Mouse (Mus musculus): Measurements from ENCODE around the gene Vmn1r210. TPM values are rescaled to one million over a fixed set of nuclear protein-coding genes. Genes with fewer than 3 reads are reported as not detected.
"Not testable (repeated sequence)": the region's sequence is repeated elsewhere in the genome, so short reads cannot be mapped to it uniquely, and the experiment has no call there.

The Vmn1r210 gene
- polyA plus RNA-seq (2017; shearing (Covaris generic)) = not detected

DNA sequence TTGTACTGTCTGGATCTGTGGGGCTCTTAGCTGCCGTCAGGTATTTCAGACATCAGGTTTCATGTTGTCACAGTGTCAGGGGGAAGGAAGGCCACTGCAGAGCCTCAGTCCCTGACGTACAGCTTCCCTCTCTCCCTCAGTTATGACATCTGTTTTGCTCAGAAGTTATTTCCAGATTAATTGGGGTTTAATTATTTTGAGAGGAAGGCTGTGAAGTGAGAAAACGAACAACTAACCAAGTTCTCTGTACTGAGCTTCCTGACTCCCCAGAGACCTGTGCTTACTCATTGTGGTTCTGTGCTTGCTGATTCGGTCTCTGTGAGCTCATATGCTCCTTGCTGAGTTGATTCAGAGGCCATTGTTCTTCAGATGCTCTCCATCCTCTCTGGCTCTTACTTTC is at the start of gene Vmn1r210:
Gene Vmn1r210, minus strand, starts transcription at position 101 of the 400 bp plus-strand sequence.
- ATAC-seq = no peak

DNA sequence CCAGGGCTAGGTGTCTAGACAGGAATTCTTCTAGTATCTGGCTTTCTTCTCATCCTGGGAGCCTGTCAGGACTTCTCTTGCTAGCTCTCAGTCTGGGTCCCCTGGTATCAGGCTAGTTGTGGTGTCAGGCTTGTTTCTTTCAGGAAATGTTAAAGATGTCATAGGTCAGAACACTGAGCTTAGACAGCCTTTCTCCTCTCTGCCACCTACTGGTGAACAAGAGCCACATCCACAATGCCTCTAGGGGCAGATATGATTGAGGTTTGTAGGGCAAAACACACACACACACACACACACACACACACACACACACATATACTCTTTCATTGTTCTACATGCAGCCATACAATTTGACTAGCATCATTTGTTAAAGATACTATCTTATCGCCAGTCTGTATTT is 48.1 kb upstream of the Vmn1r210 start:
- no peak for ATAC-seq

DNA sequence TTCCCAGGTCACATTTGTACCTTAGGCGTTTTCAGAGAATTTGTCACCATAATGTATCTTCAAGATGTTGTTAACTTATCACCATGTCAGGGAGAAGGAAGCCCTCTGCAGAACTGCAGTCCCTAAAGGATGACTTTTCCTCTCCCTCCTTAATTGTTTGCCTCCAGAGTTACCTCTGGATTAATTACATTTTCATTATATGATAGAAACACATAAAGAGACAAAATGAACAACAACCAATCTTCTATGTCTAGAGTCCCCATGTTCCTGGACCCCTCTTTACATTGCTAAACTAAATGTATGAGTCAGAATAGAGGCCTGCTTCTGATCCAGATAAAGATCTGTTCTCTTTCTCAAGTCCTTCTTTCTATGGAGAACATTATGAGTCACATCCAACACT is 26.3 kb upstream of the Vmn1r210 start, which contains the start of gene Vmn1r211:
Gene Vmn1r211, minus strand, starts transcription at position 101 of the 400 bp plus-strand sequence.
- no peak for ATAC-seq

DNA sequence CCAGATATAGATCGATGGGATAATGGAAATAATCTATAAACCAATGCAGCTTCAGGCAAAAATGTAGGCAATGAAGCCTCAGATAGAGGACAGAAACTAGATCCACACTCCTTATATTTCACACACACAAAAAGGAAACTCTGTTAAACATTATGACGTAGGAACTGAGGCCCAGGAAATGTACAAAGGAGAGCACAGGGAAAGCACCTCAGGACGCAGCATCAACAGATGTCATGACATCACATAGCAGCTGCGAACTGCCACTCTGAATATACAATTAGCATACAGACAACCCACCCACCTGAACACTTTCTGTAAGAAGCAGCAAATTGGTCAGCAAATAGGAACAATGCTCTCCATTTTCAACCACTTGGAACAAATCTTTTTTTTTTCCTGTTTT is 23.6 kb upstream of the Vmn1r210 start:
- no peak for ATAC-seq

DNA sequence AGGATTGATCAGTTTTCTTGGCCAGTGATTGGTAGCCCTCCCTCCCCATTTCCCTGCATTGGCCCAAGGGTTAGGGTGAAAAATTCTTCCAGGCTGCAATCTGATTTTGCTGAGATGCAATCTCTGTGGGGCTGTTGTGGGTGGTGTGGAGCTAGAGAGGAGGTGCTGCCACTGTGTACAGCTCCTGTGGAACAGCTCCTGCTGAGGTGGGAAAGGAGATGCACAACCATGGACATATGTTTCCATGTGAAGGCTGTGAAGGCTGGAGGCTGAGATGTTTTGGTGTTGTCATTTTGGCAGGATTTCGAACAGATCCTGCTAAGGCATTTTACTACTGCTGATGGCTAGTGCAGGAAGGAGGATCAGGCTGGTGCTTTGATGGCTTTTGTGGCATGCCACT is 15.7 kb upstream of the Vmn1r210 start:
- no peak for ATAC-seq

DNA sequence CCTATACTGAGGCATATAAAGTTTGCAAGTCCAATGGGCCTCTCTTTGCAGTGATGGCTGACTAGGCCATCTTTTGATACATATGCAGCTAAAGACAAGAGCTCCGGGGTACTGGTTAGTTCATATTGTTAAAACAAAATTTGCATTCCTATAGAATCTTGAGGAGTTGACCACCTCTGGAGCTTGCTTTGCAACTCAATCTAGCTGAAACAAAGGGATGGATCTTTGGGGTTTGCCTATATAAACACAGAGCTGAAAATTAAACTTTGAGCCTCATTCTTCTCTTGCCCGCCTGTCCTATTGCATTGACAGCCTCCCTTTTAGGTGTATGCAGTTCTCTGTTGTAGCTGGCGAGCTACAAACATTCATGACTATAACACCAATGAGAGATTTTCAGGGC is 13.2 kb upstream of the Vmn1r210 start:
- not testable (repeated sequence) for ATAC-seq

DNA sequence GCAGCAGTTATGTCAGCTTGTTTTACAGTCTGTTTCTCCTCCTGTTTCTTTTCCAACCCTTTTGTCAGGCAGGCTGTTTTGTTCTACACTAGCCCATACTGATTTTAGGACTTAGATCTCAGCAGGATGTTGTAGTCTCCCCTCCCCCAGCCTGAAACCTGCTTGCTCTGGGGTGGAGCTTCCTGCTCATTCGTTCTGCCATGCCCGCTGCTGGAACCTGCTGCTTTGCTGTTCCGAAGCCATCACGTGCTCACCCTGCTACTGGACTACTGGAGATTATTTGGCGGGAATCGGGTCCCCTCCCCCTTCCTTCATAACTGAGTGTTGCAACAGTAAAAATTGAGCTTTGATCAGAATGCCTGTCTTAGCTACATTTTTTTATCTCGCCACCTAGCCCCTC is 1.8 kb downstream of the Vmn1r210 start:
- not testable (repeated sequence) for ATAC-seq

DNA sequence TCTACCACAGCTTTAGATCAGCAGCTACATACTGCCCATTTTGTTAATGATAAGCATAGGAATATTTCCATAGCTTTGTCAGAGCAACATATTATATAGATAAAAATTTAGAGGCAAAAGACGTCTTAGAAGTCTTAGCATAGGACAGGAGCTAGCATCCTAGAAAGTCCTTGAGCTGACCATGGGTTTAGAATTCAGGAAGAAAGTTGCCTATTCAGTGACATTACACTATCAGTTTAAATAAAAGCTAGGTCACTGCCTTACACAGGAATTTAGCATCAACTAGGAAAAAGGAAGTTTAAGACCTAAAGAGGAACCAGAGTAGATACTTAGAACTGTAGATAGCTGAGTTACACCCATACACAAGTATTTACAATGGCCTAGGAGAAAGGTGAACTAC is 9.5 kb downstream of the Vmn1r210 start:
- ATAC-seq = not testable (repeated sequence)

DNA sequence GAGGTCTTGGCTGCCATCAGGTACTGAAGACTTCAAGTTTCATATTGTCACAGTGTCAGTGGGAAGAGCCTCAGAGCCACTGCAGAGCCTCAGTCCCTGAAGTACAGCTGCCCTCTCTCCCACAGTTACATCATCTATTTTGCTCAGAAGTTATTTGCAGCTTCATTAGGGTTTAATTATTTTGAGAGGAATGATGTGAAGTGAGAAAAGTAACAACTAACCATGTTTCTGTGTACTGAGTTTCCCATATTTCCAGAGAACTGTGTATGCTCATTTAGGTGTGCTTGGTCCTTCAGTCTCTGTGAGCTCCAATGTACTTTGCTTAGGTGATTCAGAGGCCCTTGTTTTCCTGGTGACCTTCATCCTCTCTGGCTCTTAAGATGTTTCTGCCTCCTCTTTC is 21.6 kb downstream of the Vmn1r210 start, which contains the start of gene Vmn1r209:
Gene Vmn1r209, minus strand, starts transcription at position 101 of the 400 bp plus-strand sequence.
- not testable (repeated sequence) for ATAC-seq

DNA sequence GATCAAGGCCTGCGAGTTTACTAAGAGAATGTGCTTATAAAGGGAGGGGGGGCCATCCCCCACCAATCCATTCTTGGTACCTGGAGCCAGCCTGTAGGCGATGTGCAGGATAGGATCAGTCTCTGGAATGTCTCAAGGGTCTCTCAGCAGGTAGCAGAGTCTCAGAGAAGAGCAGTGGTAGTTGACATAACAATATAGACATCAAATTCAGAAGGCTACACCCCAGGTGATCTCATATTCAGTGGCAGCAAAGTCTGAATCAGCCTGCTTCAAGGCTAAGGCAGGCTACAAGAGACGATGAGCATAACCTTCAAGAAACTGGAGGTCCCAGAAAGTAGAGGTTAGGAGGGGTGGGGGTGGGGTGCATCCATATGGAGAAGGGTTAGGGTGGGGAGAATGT is 43.1 kb downstream of the Vmn1r210 start:
- ATAC-seq = not testable (repeated sequence)

DNA sequence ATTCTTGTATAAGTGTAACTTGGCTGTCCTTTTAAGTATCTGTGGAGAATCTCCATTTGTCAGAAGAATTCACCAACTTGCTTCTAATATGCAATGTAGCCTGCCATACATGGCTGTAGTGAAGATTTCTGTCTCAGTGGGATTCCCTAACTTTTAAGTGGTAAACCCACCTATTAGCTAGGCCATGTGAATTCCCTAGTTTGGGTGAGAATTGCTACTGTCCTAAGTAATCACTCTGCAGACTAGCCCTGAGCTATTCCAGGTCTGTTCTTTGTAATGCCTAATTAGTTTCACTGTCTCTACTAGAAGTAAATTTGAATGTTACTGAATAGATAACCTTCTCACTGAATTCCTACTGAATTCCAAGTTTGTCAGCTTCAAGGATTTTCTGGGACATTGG is 47.0 kb downstream of the Vmn1r210 start:
- not testable (repeated sequence) for ATAC-seq

DNA sequence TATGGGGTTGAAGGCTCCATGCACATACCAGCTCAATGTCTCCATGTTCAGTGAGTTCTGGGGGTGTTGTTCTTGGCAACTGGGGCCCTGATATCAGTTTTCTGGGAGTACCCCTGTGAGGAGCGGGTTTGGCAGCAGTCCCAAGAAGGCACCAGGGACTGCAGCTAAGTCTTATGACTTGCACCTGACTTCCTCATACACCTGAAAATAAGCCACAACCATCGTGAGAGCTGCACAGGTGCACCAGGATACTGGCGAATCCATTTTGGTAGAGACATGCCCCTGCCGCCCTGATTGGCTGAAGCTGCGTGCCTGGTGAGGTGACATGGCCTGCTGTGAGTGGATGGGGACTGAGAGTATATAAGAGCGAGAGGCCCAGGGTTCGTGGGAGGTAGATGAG is 53.8 kb downstream of the Vmn1r210 start, which contains the start of gene Vmn1r208:
Gene Vmn1r208, minus strand, starts transcription at position 101 of the 400 bp plus-strand sequence.
- ATAC-seq = not testable (repeated sequence)

Other genes with a start within 250 kb of the Vmn1r210 start
- gene Vmn1r205, start 238.3 kb downstream of the Vmn1r210 start, polyA plus RNA-seq (2017; shearing (Covaris generic)) = not detected
- not detected for gene Vmn1r206, start 207.1 kb downstream of the Vmn1r210 start, polyA plus RNA-seq (2017; shearing (Covaris generic))
- gene Vmn1r207-ps, start 101.7 kb downstream of the Vmn1r210 start, polyA plus RNA-seq (2017; shearing (Covaris generic)) = not detected
- under 1 TPM in 1 of 2 experiments, not detected in 1; 0.11 TPM for gene Vmn1r208, start 53.9 kb downstream of the Vmn1r210 start, polyA plus RNA-seq (2017; shearing (Covaris generic))
- not detected for gene Vmn1r209, start 21.7 kb downstream of the Vmn1r210 start, polyA plus RNA-seq (2017; shearing (Covaris generic))
- gene Vmn1r211, start 26.2 kb upstream of the Vmn1r210 start, polyA plus RNA-seq (2017; shearing (Covaris generic)) = not detected
- gene Vmn1r212, start 52.9 kb upstream of the Vmn1r210 start, polyA plus RNA-seq (2017; shearing (Covaris generic)) = not detected
- gene Vmn1r213, start 176.3 kb upstream of the Vmn1r210 start, polyA plus RNA-seq (2017; shearing (Covaris generic)) = not detected
- gene Vmn1r214, start 199.1 kb upstream of the Vmn1r210 start, polyA plus RNA-seq (2017; shearing (Covaris generic)) = under 1 TPM in 1 of 2 experiments, not detected in 1; 0.45 TPM
- not detected for gene Vmn1r215, start 236.7 kb upstream of the Vmn1r210 start, polyA plus RNA-seq (2017; shearing (Covaris generic))

Measured in activated CD4-positive, CD25-positive, alpha-beta regulatory T cell, adult 4 months (primary cell).